Mouse (Mus musculus) forebrain, embryonic 13.5 days (tissue): ENCODE results near the gene Pknox1. TPM values are rescaled to one million over a fixed set of nuclear protein-coding genes. Genes with fewer than 3 reads are reported as not detected.
"Not testable (repeated sequence)": the region's sequence is repeated elsewhere in the genome, so short reads cannot be mapped to it uniquely, and the experiment has no call there.

Experiments
- ATAC-seq: fragments of 200-750 bp; cut with Nextera tagmentation; 2 replicates; pipeline ENCODE4 v1.8.0; 2017
- H3K27ac ChIP-seq: fragments of 300-500 bp; sonication (generic); 2 replicates; pipeline ENCODE4 v1.5.1; 2015; ENCODE audit warnings: inconsistent platforms, mild to moderate bottlenecking, moderate library complexity
- H3K27me3 ChIP-seq: fragments of 300-500 bp; sonication (generic); 2 replicates; pipeline ENCODE4 v1.6.1; 2015; ENCODE audit warnings: mild to moderate bottlenecking, inconsistent platforms
- H3K36me3 ChIP-seq: fragments of 300-500 bp; sonication (generic); 2 replicates; pipeline ENCODE4 v1.6.1; 2015; ENCODE audit warnings: mild to moderate bottlenecking, inconsistent platforms; ENCODE audit not compliant: poor library complexity, severe bottlenecking
- H3K4me1 ChIP-seq: fragments of 300-500 bp; sonication (generic); 2 replicates; pipeline ENCODE4 v1.6.1; 2015; ENCODE audit warnings: inconsistent platforms
- H3K4me2 ChIP-seq: fragments of 300-500 bp; sonication (generic); 2 replicates; pipeline ENCODE4 v1.6.1; 2015; ENCODE audit warnings: inconsistent platforms, mild to moderate bottlenecking, moderate library complexity
- H3K4me3 ChIP-seq: fragments of 300-500 bp; sonication (generic); 2 replicates; pipeline ENCODE4 v1.5.1; 2015; ENCODE audit warnings: mild to moderate bottlenecking, inconsistent platforms
- H3K9ac ChIP-seq: fragments of 300-500 bp; sonication (generic); 2 replicates; pipeline ENCODE4 v1.6.1; 2015; ENCODE audit warnings: mild to moderate bottlenecking, inconsistent platforms
- H3K9me3 ChIP-seq: fragments of 300-500 bp; sonication (generic); replicated peaks from 2 replicates; pipeline ENCODE4 v1.6.1; 2016; ENCODE audit warnings: inconsistent platforms
- WGBS: fragments of 180-500 bp; shearing (Covaris S2); methylation state at CpG from one replicate; pipeline ENCODE4 v1.1.7; 2015; 5-methylcytosine and 5-hydroxymethylcytosine counted together
- polyA plus RNA-seq: library from polyadenylated mRNA; unstranded; fragments of >200 nt; fragmentation: Nextera tagmentation; extraction: Ambion mirVana; gene quantifications from 2 replicates; pipeline ENCODE4 v1.2.1, GENCODE M21; 2015

Gene Pknox1
- polyA plus RNA-seq, 1 experiment from 2014 or later, result 29.6 TPM

- WGBS, result 9% methylated on average over 8 of the region's 8 CpGs
- Histone ChIP-seq H3K27ac (peak overlapping the region; percentile 99), H3K36me3 (peaks cover 9% of the 10 kb centered on the region), H3K4me1 (peaks cover 22% of the 10 kb centered on the region), H3K4me2 (peak overlapping the region; percentile 44), H3K9ac (0 out of 2 replicates have a peak overlapping the region, but pooled peaks have one; percentile 17), H3K27me3 (no peaks in the 10 kb centered on the region), H3K4me3 (0 out of 2 replicates have a peak overlapping the region, but pooled peaks have one; percentile 12), H3K9me3 (no peaks in the 10 kb centered on the region)
- peak; percentile 94 for ATAC-seq
Measured at GRCm38 (mm10) chr17:31535871-31536629, 28.5 kb upstream of the Pknox1 start.

- no peaks in the 10 kb centered on the region for H3K36me3 ChIP-seq
- H3K27me3 ChIP-seq, result no peaks in the 10 kb centered on the region
- no peak for ATAC-seq
- WGBS, result 59% methylated on average over 3 of the region's 3 CpGs
- H3K9ac ChIP-seq, result no peak overlapping the region
- H3K4me2 ChIP-seq, result no peak overlapping the region
- no peaks in the 10 kb centered on the region for H3K9me3 ChIP-seq
- no peak overlapping the region for H3K27ac ChIP-seq
- no peak overlapping the region for H3K4me3 ChIP-seq
- peaks cover 28% of the 10 kb centered on the region for H3K4me1 ChIP-seq
Measured at GRCm38 (mm10) chr17:31540101-31540500, 24.4 kb upstream of the Pknox1 start.

- ATAC-seq, result no peak
- no peaks in the 10 kb centered on the region for H3K36me3 ChIP-seq
- H3K4me2 ChIP-seq, result no peak overlapping the region
- peak overlapping the region; percentile 74 for H3K27ac ChIP-seq
- no peaks in the 10 kb centered on the region for H3K27me3 ChIP-seq
- no peaks in the 10 kb centered on the region for H3K9me3 ChIP-seq
- 35% methylated on average over 4 of the region's 4 CpGs for WGBS
- H3K4me3 ChIP-seq, result no peak overlapping the region
- H3K9ac ChIP-seq, result no peak overlapping the region
- H3K4me1 ChIP-seq, result peaks cover 19% of the 10 kb centered on the region
Measured at GRCm38 (mm10) chr17:31540809-31541459, 23.6 kb upstream of the Pknox1 start.

GRCm38 (mm10) chr17:31541460-31541831 lies 23.1 kb upstream of the Pknox1 start:
- ATAC-seq, result peak; percentile 59; the same call in 1 of the 2 replicates
- Histone ChIP-seq H3K4me2 (no peak overlapping the region), H3K36me3 (no peaks in the 10 kb centered on the region), H3K9me3 (peaks cover 3% of the 10 kb centered on the region; the same call in 1 of the 2 replicates), H3K27me3 (no peaks in the 10 kb centered on the region), H3K9ac (0 out of 2 replicates have a peak overlapping the region, but pooled peaks have one; percentile 30), H3K27ac (peak overlapping the region; percentile 74), H3K4me3 (no peak overlapping the region), H3K4me1 (peaks cover 18% of the 10 kb centered on the region)
- WGBS, result 32% methylated on average over 6 of the region's 6 CpGs

GRCm38 (mm10) chr17:31543574-31543973 lies 21.0 kb upstream of the Pknox1 start:
- 21% methylated on average over 6 of the region's 6 CpGs for WGBS
- Histone ChIP-seq H3K4me2 (no peak overlapping the region), H3K27ac (no peak overlapping the region; the same call in 1 of the 2 replicates), H3K36me3 (no peaks in the 10 kb centered on the region), H3K9ac (no peak overlapping the region), H3K9me3 (peaks cover 4% of the 10 kb centered on the region; the same call in 1 of the 2 replicates), H3K27me3 (no peaks in the 10 kb centered on the region), H3K4me1 (peaks cover 14% of the 10 kb centered on the region), H3K4me3 (no peak overlapping the region)
- no peak for ATAC-seq

- Histone ChIP-seq H3K4me2 (no peak overlapping the region), H3K4me3 (no peak overlapping the region), H3K36me3 (no peaks in the 10 kb centered on the region), H3K9ac (no peak overlapping the region), H3K27ac (no peak overlapping the region), H3K27me3 (no peaks in the 10 kb centered on the region), H3K9me3 (peaks cover 4% of the 10 kb centered on the region; the same call in 1 of the 2 replicates), H3K4me1 (peaks cover 5% of the 10 kb centered on the region)
- 92% methylated on average over 9 of the region's 9 CpGs for WGBS
- ATAC-seq, result no peak
Measured at GRCm38 (mm10) chr17:31546444-31547196, 17.9 kb upstream of the Pknox1 start.

- H3K4me3 ChIP-seq, result no peak overlapping the region
- H3K27me3 ChIP-seq, result no peaks in the 10 kb centered on the region
- H3K4me1 ChIP-seq, result no peaks in the 10 kb centered on the region
- no peak overlapping the region for H3K4me2 ChIP-seq
- H3K9ac ChIP-seq, result no peak overlapping the region
- ATAC-seq, result no peak
- no peak overlapping the region for H3K27ac ChIP-seq
- WGBS, result 13% methylated on average over 3 of the region's 3 CpGs
- H3K36me3 ChIP-seq, result no peaks in the 10 kb centered on the region
- peaks cover 4% of the 10 kb centered on the region; the same call in 1 of the 2 replicates for H3K9me3 ChIP-seq
Measured at GRCm38 (mm10) chr17:31547974-31548373, 16.6 kb upstream of the Pknox1 start.

- Histone ChIP-seq H3K27me3 (no peaks in the 10 kb centered on the region), H3K4me2 (no peak overlapping the region), H3K4me1 (no peaks in the 10 kb centered on the region), H3K9me3 (peaks cover 4% of the 10 kb centered on the region; the same call in 1 of the 2 replicates), H3K27ac (no peak overlapping the region), H3K4me3 (no peak overlapping the region), H3K9ac (no peak overlapping the region), H3K36me3 (no peaks in the 10 kb centered on the region)
- no peak for ATAC-seq
- WGBS, result 79% methylated on average over 8 of the region's 8 CpGs
Measured at GRCm38 (mm10) chr17:31549389-31549788, 15.1 kb upstream of the Pknox1 start.

GRCm38 (mm10) chr17:31552601-31553000 lies 11.9 kb upstream of the Pknox1 start:
- not testable (repeated sequence) for H3K4me1 ChIP-seq, H3K4me2 ChIP-seq, H3K9me3 ChIP-seq, ATAC-seq, H3K9ac ChIP-seq, H3K4me3 ChIP-seq, H3K27ac ChIP-seq, H3K36me3 ChIP-seq, H3K27me3 ChIP-seq
- WGBS, result 95% methylated on average over 23 of the region's 23 CpGs

GRCm38 (mm10) chr17:31556253-31556652 lies 8.3 kb upstream of the Pknox1 start:
- H3K4me2 ChIP-seq, result no peak overlapping the region
- WGBS, result 76% methylated on average over 4 of the region's 4 CpGs
- H3K9ac ChIP-seq, result no peak overlapping the region
- no peak overlapping the region for H3K4me3 ChIP-seq
- no peaks in the 10 kb centered on the region for H3K9me3 ChIP-seq
- peaks cover 17% of the 10 kb centered on the region for H3K4me1 ChIP-seq
- H3K36me3 ChIP-seq, result no peaks in the 10 kb centered on the region
- no peaks in the 10 kb centered on the region for H3K27me3 ChIP-seq
- no peak overlapping the region for H3K27ac ChIP-seq
- no peak for ATAC-seq

- Histone ChIP-seq H3K9me3 (no peaks in the 10 kb centered on the region), H3K27ac (peak overlapping the region; percentile 74), H3K4me1 (peaks cover 17% of the 10 kb centered on the region), H3K4me2 (peak overlapping the region; percentile 1; the same call in 1 of the 2 replicates), H3K36me3 (no peaks in the 10 kb centered on the region), H3K9ac (no peak overlapping the region), H3K27me3 (no peaks in the 10 kb centered on the region), H3K4me3 (no peak overlapping the region)
- ATAC-seq, result peak; percentile 73
- 57% methylated on average over 11 of the region's 11 CpGs for WGBS
Measured at GRCm38 (mm10) chr17:31557124-31557880, 7.2 kb upstream of the Pknox1 start.
